Mouse (Mus musculus): ENCODE results near the gene Maml1.

DNA sequence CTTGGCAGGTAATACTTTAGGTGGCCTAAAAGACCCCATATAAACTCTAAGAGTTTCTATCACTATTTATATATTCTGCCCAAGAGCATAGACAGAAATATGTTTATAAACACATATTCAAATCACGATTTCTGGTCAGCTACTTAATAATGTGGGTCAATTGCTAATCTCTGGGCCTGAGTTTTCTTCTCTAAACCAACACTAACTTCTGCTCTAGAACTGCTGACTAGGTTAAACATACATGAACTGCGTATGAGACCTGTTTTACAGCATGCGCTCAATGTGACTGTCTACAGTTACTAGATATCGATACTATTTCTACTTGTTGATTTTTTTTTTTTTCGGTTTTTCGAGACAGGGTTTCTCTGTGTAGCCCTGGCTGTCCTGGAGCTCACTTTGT is 29.1 kb upstream of the Maml1 start:
- TF ChIP-seq CTCF (conservative IDR thresholded peaks at IDR 0.05; ENCODE audit: low read length) (no peak), NANOG (IDR thresholded peaks at IDR 0.05; ENCODE audit: borderline replicate concordance, low read length) (no peak)

Measured in E14TG2a.4 (cell line).